Mouse (Mus musculus) bone marrow, adult 2 months (tissue): ENCODE results near the gene Cadm4.

Experiments
- CTCF ChIP-seq: fragments of 200-500 bp; IDR thresholded peaks from 2 replicates; pipeline ENCODE4 v1.5.1; 2011; ENCODE audit warnings: low read length, control low read depth; ENCODE audit not compliant: control insufficient read depth, insufficient read depth
- POLR2A ChIP-seq: fragments of 200-500 bp; IDR thresholded peaks from 2 replicates; pipeline ENCODE4 v1.6.1; 2011; ENCODE audit warnings: low read depth, mild to moderate bottlenecking, control low read depth, low read length, borderline replicate concordance; ENCODE audit not compliant: control insufficient read depth

- TF ChIP-seq POLR2A (no peak), CTCF (no peak)
These were observed 18.2 kb downstream of the Cadm4 start for GRCm38 (mm10) chr7:24499856-24500577.
